Mouse (Mus musculus) gastrocnemius, adult 2 months (tissue): ENCODE results near the gene Unc93b1. TPM values are rescaled to one million over a fixed set of nuclear protein-coding genes. Genes with fewer than 3 reads are reported as not detected.
A peak's percentile ranks its signal among the peaks of the same experiment; 100 is the strongest.
"Not testable (repeated sequence)": the region's sequence is repeated elsewhere in the genome, so short reads cannot be mapped to it uniquely, and the experiment has no call there.

ENCODE experiments used
- DNase-seq: peaks from one replicate; pipeline ENCODE4 v3.0.0; 2022
- H3K27ac ChIP-seq: fragments of 200-600 bp; 2 replicates; pipeline ENCODE4 v1.8.1; 2022; ENCODE audit warnings: mild to moderate bottlenecking
- H3K4me3 ChIP-seq: fragments of 200-600 bp; 2 replicates; pipeline ENCODE4 v1.8.1; 2022; ENCODE audit warnings: mild to moderate bottlenecking, moderate library complexity
- CTCF ChIP-seq: fragments of 200-600 bp; IDR thresholded peaks from 2 replicates; pipeline ENCODE4 v1.8.1; 2022; ENCODE audit warnings: antibody characterized with exemption, mild to moderate bottlenecking, moderate library complexity
- intact Hi-C: fragments of 180-260 bp; cut with DNase I; formaldehyde crosslinking; loops from one replicate; pipeline ENCODE4 v1.15.1; 2025
- total RNA-seq, 2 experiments: library from RNA; stranded (reverse); gene quantifications; 2 replicates each; pipeline ENCODE4 v1.2.3; 2021

The Unc93b1 gene
- total RNA-seq, 2 experiments from 2014 or later: 3.6 to 6.4 TPM

DNA sequence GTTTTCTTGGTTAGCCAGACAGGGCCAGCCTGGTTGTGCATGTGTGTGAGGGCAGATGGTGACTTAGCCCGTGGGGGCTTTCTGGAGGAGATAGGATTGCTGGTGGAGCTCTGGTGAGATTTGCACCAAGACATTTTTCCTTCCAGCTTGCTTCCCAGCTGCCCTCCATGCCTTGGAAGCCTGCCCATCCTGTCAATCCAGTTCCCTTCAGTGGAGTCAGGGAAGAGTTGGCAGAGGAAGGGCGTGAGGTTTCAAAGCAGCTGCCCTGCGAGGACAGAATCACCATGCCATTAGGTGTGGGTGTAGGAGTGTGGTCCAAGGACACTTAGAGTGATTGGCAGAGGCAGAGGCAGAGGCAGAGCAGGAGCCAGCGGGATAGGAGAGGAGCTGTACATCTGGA, 23.5 kb downstream of the Unc93b1 start, which contains the start of gene Aldh3b3:
TSS of gene Aldh3b3 (plus strand) at position 176 of the 400 bp plus-strand sequence.
- DNase-seq: no peak
- intact Hi-C loops: no loop called here
- Histone ChIP-seq H3K27ac (no peak within 1 kb of the TSS), H3K4me3 (no peak within 1 kb of the TSS)
- no peak for TF ChIP-seq CTCF

DNA sequence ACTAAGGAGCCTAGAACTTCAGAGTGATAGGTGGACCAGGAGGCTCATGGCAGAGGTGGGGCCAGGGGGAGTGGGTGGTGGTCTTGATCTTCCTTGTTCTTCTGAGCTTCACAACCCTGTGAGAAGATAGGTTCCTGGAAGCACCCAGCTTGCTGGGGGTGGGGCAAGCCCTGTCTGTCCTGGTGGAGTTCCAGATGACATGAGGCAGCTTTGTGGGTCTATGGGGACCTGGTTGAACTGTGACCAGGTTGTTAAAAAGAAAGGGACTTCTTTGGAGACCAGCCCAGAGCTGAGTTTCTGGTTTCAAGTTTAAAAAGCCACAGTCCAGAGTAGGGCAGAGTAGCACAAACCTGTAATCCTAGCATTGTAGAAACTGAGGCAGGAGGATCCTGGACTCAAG, 24.0 kb downstream of the Unc93b1 start:
- DNase-seq: no peak
- Histone ChIP-seq H3K27ac (no peak overlapping the region), H3K4me3 (no peak overlapping the region)
- intact Hi-C loops: no loop called here
- TF ChIP-seq CTCF: no peak

DNA sequence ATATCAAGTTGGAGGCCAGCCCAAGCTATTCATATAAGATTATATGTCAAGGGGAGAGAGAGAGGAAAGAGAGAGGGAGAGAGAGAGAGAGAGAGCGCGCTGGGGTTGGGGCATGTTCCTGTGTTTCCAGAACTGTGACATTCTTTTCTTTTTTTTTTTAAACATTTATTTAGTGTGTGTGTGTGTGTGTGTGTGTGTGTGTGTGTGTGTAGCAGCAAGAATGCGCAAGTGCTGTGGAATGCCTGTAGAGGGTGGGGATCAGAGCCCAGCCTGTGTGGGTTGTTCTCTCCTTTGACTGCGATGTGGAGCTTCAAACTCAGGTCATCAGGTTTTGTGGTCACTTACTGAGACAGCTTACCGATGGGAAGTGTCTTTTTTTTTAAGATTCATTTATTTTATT, 25.2 kb downstream of the Unc93b1 start:
- intact Hi-C loops: no loop called here
- DNase-seq: no peak
- H3K4me3 ChIP-seq: no peak overlapping the region
- TF ChIP-seq CTCF: no peak
- no peak overlapping the region for H3K27ac ChIP-seq

GRCm38 (mm10) chr19:3961805-3962204, 26.8 kb downstream of the Unc93b1 start:
- H3K4me3 ChIP-seq, H3K27ac ChIP-seq, DNase-seq, intact Hi-C loops: not testable (repeated sequence)

- Histone ChIP-seq H3K4me3 (no peak overlapping the region), H3K27ac (no peak overlapping the region)
- DNase-seq: no peak
- peak; percentile 32 for TF ChIP-seq CTCF
- intact Hi-C loops: no loop called here
Observed at GRCm38 (mm10) chr19:3962469-3962868, 27.5 kb downstream of the Unc93b1 start.

DNA sequence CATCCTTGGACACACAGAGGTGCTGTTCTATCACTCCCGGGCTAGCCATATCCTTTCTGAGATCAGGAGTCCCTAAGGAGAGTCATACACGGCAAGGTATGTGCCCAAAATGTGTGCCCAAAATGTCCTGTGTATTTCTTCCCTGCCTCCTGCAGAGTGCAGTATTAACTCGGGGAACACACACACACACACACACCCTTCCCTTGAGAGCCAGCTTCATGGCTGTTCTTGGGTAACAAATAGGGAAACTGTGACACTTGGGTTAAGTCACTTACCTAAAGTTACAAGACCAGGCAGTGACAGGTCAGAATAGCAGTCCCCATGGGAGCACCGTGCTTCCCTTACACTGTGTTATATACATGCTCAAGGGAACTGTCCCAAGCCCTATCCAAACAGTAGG, 29.0 kb downstream of the Unc93b1 start:
- TF ChIP-seq CTCF: no peak
- Histone ChIP-seq H3K27ac (no peak overlapping the region), H3K4me3 (no peak overlapping the region)
- DNase-seq: no peak
- intact Hi-C loops: no loop called here

DNA sequence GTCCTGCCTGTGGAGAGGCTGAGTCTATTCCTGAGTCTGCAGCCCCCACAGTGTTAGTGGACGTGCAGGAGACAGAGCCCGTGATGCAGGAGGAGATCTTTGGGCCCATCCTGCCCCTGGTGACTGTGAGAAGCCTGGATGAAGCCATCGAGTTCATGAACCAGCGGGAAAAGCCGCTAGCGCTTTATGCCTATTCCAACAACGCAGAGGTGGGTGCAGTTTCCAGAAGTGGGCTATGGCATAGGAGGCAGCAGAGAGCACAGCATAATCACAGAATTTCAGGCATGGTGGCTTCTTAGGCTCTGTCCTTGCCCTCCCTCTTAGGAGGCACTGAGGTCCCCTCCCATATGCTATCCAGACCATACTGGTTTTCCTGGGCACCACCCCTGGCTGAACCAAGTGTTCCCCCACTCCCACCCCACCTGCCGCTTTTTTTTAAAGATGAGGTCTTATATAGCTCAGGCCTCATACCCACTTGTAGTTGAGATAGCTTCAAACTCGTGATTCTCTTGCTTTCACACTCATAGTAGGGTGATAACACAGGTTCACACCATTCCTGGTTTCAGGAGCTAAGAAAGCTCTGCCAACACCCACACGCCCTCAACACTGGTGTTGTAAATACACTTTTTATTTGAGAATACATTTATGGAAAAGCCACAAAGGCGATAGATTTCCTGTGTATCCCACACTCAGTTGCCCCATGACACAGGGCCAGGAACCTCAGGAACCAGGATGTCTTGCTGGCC, 31.5 kb downstream of the Unc93b1 start:
- intact Hi-C loops: no loop called here
- Histone ChIP-seq H3K27ac (no peak overlapping the region), H3K4me3 (no peak overlapping the region)
- DNase-seq: no peak
- no peak for TF ChIP-seq CTCF

- Histone ChIP-seq H3K27ac (no peak overlapping the region), H3K4me3 (no peak overlapping the region)
- intact Hi-C loops: no loop called here
- DNase-seq: no peak
- no peak for TF ChIP-seq CTCF
Observed at GRCm38 (mm10) chr19:3967258-3967657, 32.3 kb downstream of the Unc93b1 start.

DNA sequence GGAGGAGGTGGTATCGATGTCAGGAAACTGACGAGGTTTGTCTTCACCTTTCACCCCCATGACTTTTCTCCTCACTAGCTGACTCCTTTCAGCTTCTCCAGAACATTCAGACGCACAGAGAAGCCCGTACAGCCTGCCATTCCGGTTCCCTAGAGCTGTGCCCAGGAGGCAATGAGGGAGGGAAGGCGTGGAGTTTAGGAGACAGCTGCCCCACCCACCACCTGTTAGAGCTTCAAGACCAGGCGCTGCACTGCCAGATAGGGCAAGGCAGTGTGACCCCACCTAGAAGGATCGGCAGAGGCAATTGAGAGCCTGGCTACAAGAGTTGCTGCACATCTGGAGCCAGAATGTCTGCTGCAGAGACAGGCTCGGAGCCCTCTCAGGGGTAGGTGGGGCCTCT, 37.2 kb downstream of the Unc93b1 start, which contains the start of gene Aldh3b2:
TSS of gene Aldh3b2 (plus strand) at position 100 of the 400 bp plus-strand sequence.
- Histone ChIP-seq H3K4me3 (no peak within 1 kb of the TSS), H3K27ac (no peak within 1 kb of the TSS)
- TF ChIP-seq CTCF: no peak
- DNase-seq: no peak
- intact Hi-C loops: no loop called here

GRCm38 (mm10) chr19:3974608-3975007, 39.6 kb downstream of the Unc93b1 start:
- intact Hi-C loops, H3K27ac ChIP-seq, DNase-seq, H3K4me3 ChIP-seq: not testable (repeated sequence)

- intact Hi-C loops: no loop called here
- no peak for DNase-seq
- no peak overlapping the region for H3K27ac ChIP-seq
- H3K4me3 ChIP-seq: no peak overlapping the region
- TF ChIP-seq CTCF: no peak
Observed at GRCm38 (mm10) chr19:3975866-3976265, 40.9 kb downstream of the Unc93b1 start.

- peak; percentile 94 for TF ChIP-seq CTCF
- H3K27ac ChIP-seq: no peak overlapping the region
- no peak overlapping the region for H3K4me3 ChIP-seq
- intact Hi-C loops: loop anchor here (2.0 to 10.0 kb wide), 3 partner anchors 34 to 253 kb away; no protein-coding TSS in a partner anchor
- DNase-seq: peak; percentile 76
Observed at GRCm38 (mm10) chr19:3980309-3980708, 45.3 kb downstream of the Unc93b1 start.

DNA sequence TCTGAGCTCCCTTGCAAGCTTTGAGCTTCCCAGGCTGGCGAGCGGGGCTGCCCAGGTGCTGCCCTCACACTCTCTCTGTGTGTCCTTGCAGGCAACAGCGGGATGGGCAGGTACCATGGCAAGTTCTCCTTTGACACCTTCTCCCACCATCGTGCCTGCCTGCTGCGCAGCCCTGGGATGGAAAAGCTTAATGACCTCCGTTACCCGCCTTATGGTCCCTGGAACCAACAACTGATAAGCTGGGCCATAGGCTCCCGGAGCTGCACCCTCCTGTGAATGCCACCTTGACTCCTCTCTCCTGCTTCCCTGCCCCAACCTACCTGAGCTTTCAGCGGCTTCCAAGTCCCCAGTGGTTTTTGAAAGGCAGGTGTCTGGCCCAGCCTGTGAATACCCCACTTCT, 45.9 kb downstream of the Unc93b1 start:
- intact Hi-C loops: loop anchor here (2.0 to 10.0 kb wide), 3 partner anchors 34 to 254 kb away; no protein-coding TSS in a partner anchor
- Histone ChIP-seq H3K27ac (no peak overlapping the region), H3K4me3 (no peak overlapping the region)
- no peak for TF ChIP-seq CTCF
- DNase-seq: no peak
